Mouse (Mus musculus) heart, adult 2 months (tissue): ENCODE results near the gene Tmem30b. TPM values are rescaled to one million over a fixed set of nuclear protein-coding genes. Genes with fewer than 3 reads are reported as not detected.
A peak's percentile ranks its signal among the peaks of the same experiment; 100 is the strongest.

Experiments used
- DNase-seq, 2 experiments: peaks; one replicate each; pipeline ENCODE4 v3.0.0; 2021
- H3K27ac ChIP-seq: fragments of 200-600 bp; 2 replicates; pipeline ENCODE4 v1.8.1; 2022
- H3K27me3 ChIP-seq: fragments of 200-500 bp; 2 replicates; pipeline ENCODE4 v1.6.1; 2012; ENCODE audit warnings: mild to moderate bottlenecking, low read length, inconsistent platforms, mixed read lengths; ENCODE audit not compliant: control insufficient read depth, insufficient read depth
- H3K36me3 ChIP-seq: fragments of 200-500 bp; 2 replicates; pipeline ENCODE4 v1.6.1; 2012; ENCODE audit warnings: low read length, inconsistent platforms; ENCODE audit not compliant: control insufficient read depth, insufficient read depth
- H3K4me1 ChIP-seq: fragments of 200-500 bp; 2 replicates; pipeline ENCODE4 v1.6.1; 2011; ENCODE audit warnings: low read length; ENCODE audit not compliant: control insufficient read depth, insufficient read depth
- H3K4me3 ChIP-seq: fragments of 200-600 bp; 2 replicates; pipeline ENCODE4 v1.8.1; 2022
- H3K79me2 ChIP-seq: fragments of 200-500 bp; replicated peaks from 2 replicates; pipeline ENCODE4 v1.6.1; 2012; ENCODE audit warnings: mild to moderate bottlenecking, inconsistent platforms, low read length, moderate library complexity, mixed read lengths; ENCODE audit not compliant: control insufficient read depth, insufficient read depth
- H3K9ac ChIP-seq: fragments of 200-500 bp; 2 replicates; pipeline ENCODE4 v1.6.1; 2012; ENCODE audit warnings: low read depth, mild to moderate bottlenecking, control low read depth, inconsistent platforms, low read length, mixed read lengths
- CTCF ChIP-seq: fragments of 200-600 bp; IDR thresholded peaks from 2 replicates; pipeline ENCODE4 v1.8.1; 2022; ENCODE audit warnings: antibody characterized with exemption, mild to moderate bottlenecking, moderate library complexity
- EP300 ChIP-seq: fragments of 200-500 bp; IDR thresholded peaks from 2 replicates; pipeline ENCODE4 v1.6.1; 2011; ENCODE audit warnings: low read depth, low read length, control low read depth; ENCODE audit not compliant: insufficient read depth
- POLR2A ChIP-seq: fragments of 200-500 bp; IDR thresholded peaks from 2 replicates; pipeline ENCODE4 v1.6.1; 2011; ENCODE audit warnings: mild to moderate bottlenecking, low read depth, low read length, control low read depth; ENCODE audit not compliant: insufficient read depth
- WGBS: fragments of 180-500 bp; shearing (Covaris S2); methylation state at CpG from one replicate; pipeline ENCODE4 v1.1.7; 2018; 5-methylcytosine and 5-hydroxymethylcytosine counted together
- intact Hi-C: fragments of 180-260 bp; cut with DNase I; formaldehyde crosslinking; loops from one replicate; pipeline ENCODE4 v1.15.1; 2025
- polyA plus RNA-seq: library from polyadenylated mRNA; depleted of rRNA; stranded (reverse); fragments of >200 nt; gene quantifications from 2 replicates; pipeline ENCODE4 v1.2.3, GENCODE M21; 2012
- total RNA-seq, 2 experiments: library from RNA; stranded (reverse); gene quantifications; 2 replicates each; pipeline ENCODE4 v1.2.3; 2021

Tmem30b gene
- total and polyA plus RNA-seq, 3 experiments = 0.18 to 0.64 (median 0.18) TPM

- 50% methylated on average over 9 of the region's 9 CpGs for WGBS
Measured at GRCm38 (mm10) chr12:73583318-73583717, 37.1 kb upstream of the Tmem30b start.

GRCm38 (mm10) chr12:73580811-73581210 lies 34.6 kb upstream of the Tmem30b start:
- H3K27ac ChIP-seq = no peak overlapping the region
- peaks cover 2% of the 10 kb centered on the region; the same call in 1 of the 2 replicates for H3K79me2 ChIP-seq
- WGBS = 81% methylated on average over 7 of the region's 7 CpGs
- TF ChIP-seq CTCF (no peak), EP300 (no peak)
- peaks cover 4% of the 10 kb centered on the region for H3K4me1 ChIP-seq
- DNase-seq = no peak
- no peaks in the 10 kb centered on the region for H3K36me3 ChIP-seq
- no peak overlapping the region for H3K4me3 ChIP-seq
- no peak overlapping the region for H3K9ac ChIP-seq
- H3K27me3 ChIP-seq = peaks cover 2% of the 10 kb centered on the region; the same call in 1 of the 2 replicates
- intact Hi-C loops = loop anchor here (5.0 kb wide), 1 partner anchor 36 kb away; no protein-coding TSS in a partner anchor

More at GRCm38 (mm10) chr12:73583318-73583717, 37.1 kb upstream of the Tmem30b start:
- Histone ChIP-seq H3K79me2 (peaks cover 2% of the 10 kb centered on the region; the same call in 1 of the 2 replicates), H3K27me3 (peaks cover 2% of the 10 kb centered on the region; the same call in 1 of the 2 replicates), H3K27ac (peak overlapping the region; percentile 97), H3K4me3 (no peak overlapping the region), H3K36me3 (peaks cover 2% of the 10 kb centered on the region; the same call in 1 of the 2 replicates), H3K9ac (peak overlapping the region; percentile 26; the same call in 1 of the 2 replicates), H3K4me1 (peaks cover 4% of the 10 kb centered on the region)
- TF ChIP-seq EP300 (no peak), CTCF (no peak), POLR2A (no peak)
- peak in 1 of 2 experiments; percentile 49 for DNase-seq
- intact Hi-C loops = loop anchor here (2.0 to 5.0 kb wide), 2 partner anchors 19 to 34 kb away; no protein-coding TSS in a partner anchor

GRCm38 (mm10) chr12:73578141-73578540 lies 31.9 kb upstream of the Tmem30b start:
- Histone ChIP-seq H3K9ac (no peak overlapping the region), H3K4me1 (peaks cover 4% of the 10 kb centered on the region), H3K27me3 (no peaks in the 10 kb centered on the region), H3K79me2 (no peaks in the 10 kb centered on the region), H3K4me3 (no peak overlapping the region), H3K36me3 (no peaks in the 10 kb centered on the region), H3K27ac (no peak overlapping the region)
- intact Hi-C loops = no loop called here
- TF ChIP-seq CTCF = no peak
- WGBS = 46% methylated on average over 6 of the region's 6 CpGs
- no peak for DNase-seq

- H3K4me3 ChIP-seq = peak overlapping the region; percentile 26
- H3K27me3 ChIP-seq = no peaks in the 10 kb centered on the region
- TF ChIP-seq POLR2A = peak; percentile 41; the same call in 1 of the 2 replicates
- TF ChIP-seq CTCF = no peak
- 0 out of 2 replicates have a peak, but pooled peaks have one; percentile 11 for TF ChIP-seq EP300
- H3K79me2 ChIP-seq = no peaks in the 10 kb centered on the region
- DNase-seq = peak in 1 of 2 experiments; percentile 40
- H3K4me1 ChIP-seq = peaks cover 4% of the 10 kb centered on the region
- H3K27ac ChIP-seq = peak overlapping the region; percentile 58
- intact Hi-C loops = no loop called here
- peak overlapping the region; percentile 10; the same call in 1 of the 2 replicates for H3K9ac ChIP-seq
- WGBS = 13% methylated on average over 15 of the region's 15 CpGs
- no peaks in the 10 kb centered on the region for H3K36me3 ChIP-seq
Measured at GRCm38 (mm10) chr12:73574632-73575031, 28.4 kb upstream of the Tmem30b start.

GRCm38 (mm10) chr12:73565620-73565969 lies 19.4 kb upstream of the Tmem30b start:
- no peak for DNase-seq
- no peak overlapping the region for H3K27ac ChIP-seq
- no peaks in the 10 kb centered on the region for H3K36me3 ChIP-seq
- H3K79me2 ChIP-seq = no peaks in the 10 kb centered on the region
- no peak overlapping the region; the same call in 1 of the 2 replicates for H3K4me3 ChIP-seq
- 66% methylated on average over 11 of the region's 11 CpGs for WGBS
- no peak overlapping the region for H3K9ac ChIP-seq
- intact Hi-C loops = loop anchor here (2.0 to 5.0 kb wide), 2 partner anchors 17 to 722 kb away; no protein-coding TSS in a partner anchor
- no peaks in the 10 kb centered on the region; the same call in 1 of the 2 replicates for H3K4me1 ChIP-seq
- TF ChIP-seq POLR2A (no peak), CTCF (no peak), EP300 (no peak)
- H3K27me3 ChIP-seq = no peaks in the 10 kb centered on the region
